Mouse (Mus musculus) limb, embryonic 13.5 days (tissue): ENCODE measurements around the gene Fbxo44. TPM values are rescaled to one million over a fixed set of nuclear protein-coding genes. Genes with fewer than 3 reads are reported as not detected.
"Not testable (repeated sequence)": the region's sequence is repeated elsewhere in the genome, so short reads cannot be mapped to it uniquely, and the experiment has no call there.

Experiments used
- ATAC-seq: fragments of 200-750 bp; cut with Nextera tagmentation; 2 replicates; pipeline ENCODE4 v1.8.0; 2017; ENCODE audit warnings: low read depth, moderate number of reproducible peaks, moderate TSS enrichment; ENCODE audit not compliant: low FRiP score
- H3K27ac ChIP-seq: fragments of 300-500 bp; sonication (generic); 2 replicates; pipeline ENCODE4 v1.5.1; 2015; ENCODE audit warnings: inconsistent platforms, mild to moderate bottlenecking, moderate library complexity
- H3K27me3 ChIP-seq: fragments of 300-500 bp; sonication (generic); 2 replicates; pipeline ENCODE4 v1.6.1; 2015; ENCODE audit warnings: mild to moderate bottlenecking, inconsistent platforms
- H3K36me3 ChIP-seq: fragments of 300-500 bp; sonication (generic); 2 replicates; pipeline ENCODE4 v1.6.1; 2015; ENCODE audit warnings: inconsistent platforms, mild to moderate bottlenecking, moderate library complexity
- H3K4me1 ChIP-seq: fragments of 300-500 bp; sonication (generic); 2 replicates; pipeline ENCODE4 v1.6.1; 2015; ENCODE audit warnings: inconsistent platforms
- H3K4me2 ChIP-seq: fragments of 300-500 bp; sonication (generic); replicated peaks from 2 replicates; pipeline ENCODE4 v1.6.1; 2015; ENCODE audit warnings: inconsistent platforms, mild to moderate bottlenecking, moderate library complexity
- H3K4me3 ChIP-seq: fragments of 300-500 bp; sonication (generic); 2 replicates; pipeline ENCODE4 v1.5.1; 2015; ENCODE audit warnings: moderate library complexity, mild to moderate bottlenecking, inconsistent platforms
- H3K9ac ChIP-seq: fragments of 300-500 bp; sonication (generic); 2 replicates; pipeline ENCODE4 v1.6.1; 2015; ENCODE audit warnings: mild to moderate bottlenecking, inconsistent platforms
- H3K9me3 ChIP-seq: fragments of 300-500 bp; sonication (generic); 2 replicates; pipeline ENCODE4 v1.6.1; 2016; ENCODE audit warnings: inconsistent platforms
- WGBS: fragments of 180-500 bp; shearing (Covaris S2); methylation state at CpG from one replicate; pipeline ENCODE4 v1.1.7; 2015; 5-methylcytosine and 5-hydroxymethylcytosine counted together
- polyA plus RNA-seq: library from polyadenylated mRNA; unstranded; fragments of >200 nt; fragmentation: Nextera tagmentation; extraction: Ambion mirVana; gene quantifications from 2 replicates; pipeline ENCODE4 v1.2.1, GENCODE M21; 2015

The Fbxo44 gene
- 14.6 and 16.6 TPM in 2 replicates for polyA plus RNA-seq

- Histone ChIP-seq H3K4me2 (peak within 1 kb of the TSS; percentile 97), H3K27me3 (peaks cover 56% of the 10 kb centered on the region), H3K36me3 (peaks cover 21% of the 10 kb centered on the region), H3K4me3 (peak within 1 kb of the TSS; percentile 68), H3K9me3 (no peaks in the 10 kb centered on the region), H3K27ac (peak within 1 kb of the TSS; percentile 44; the same call in 1 of the 2 replicates), H3K9ac (peak within 1 kb of the TSS; percentile 74), H3K4me1 (peaks cover 41% of the 10 kb centered on the region)
- peak; percentile 76 for ATAC-seq
- under 1% methylated on average over 43 of the region's 43 CpGs for WGBS
These were observed at the start of gene Fbxo44, which contains the start of gene Fbxo2 for GRCm38 (mm10) chr4:148160436-148161390. Fbxo44 (minus strand) TSS chr4:148160482. Fbxo2 (plus strand) TSS chr4:148160621.

GRCm38 (mm10) chr4:148204873-148205232 lies 44.6 kb upstream of the Fbxo44 start:
- H3K27me3 ChIP-seq, result peaks cover 14% of the 10 kb centered on the region
- WGBS, result 65% methylated on average over 6 of the region's 6 CpGs
- H3K4me1 ChIP-seq, result no peaks in the 10 kb centered on the region
- H3K9me3 ChIP-seq, result no peaks in the 10 kb centered on the region
- no peaks in the 10 kb centered on the region for H3K36me3 ChIP-seq
- H3K27ac ChIP-seq, result no peak overlapping the region
- H3K4me3 ChIP-seq, result no peak overlapping the region
- no peak overlapping the region for H3K9ac ChIP-seq
- no peak overlapping the region for H3K4me2 ChIP-seq
- ATAC-seq, result no peak

GRCm38 (mm10) chr4:148204061-148204872 lies 44.0 kb upstream of the Fbxo44 start:
- Histone ChIP-seq H3K36me3 (no peaks in the 10 kb centered on the region), H3K4me2 (no peak overlapping the region), H3K4me3 (no peak overlapping the region), H3K4me1 (no peaks in the 10 kb centered on the region), H3K27ac (no peak overlapping the region), H3K9me3 (no peaks in the 10 kb centered on the region), H3K9ac (no peak overlapping the region), H3K27me3 (peaks cover 15% of the 10 kb centered on the region)
- WGBS, result 63% methylated on average over 15 of the region's 15 CpGs
- ATAC-seq, result no peak

GRCm38 (mm10) chr4:148203557-148203956 lies 43.3 kb upstream of the Fbxo44 start:
- 84% methylated on average over 2 of the region's 2 CpGs for WGBS

GRCm38 (mm10) chr4:148198721-148199120 lies 38.4 kb upstream of the Fbxo44 start:
- ATAC-seq, result no peak
- Histone ChIP-seq H3K4me1 (no peaks in the 10 kb centered on the region), H3K9me3 (no peaks in the 10 kb centered on the region), H3K27ac (no peak overlapping the region), H3K9ac (no peak overlapping the region), H3K4me3 (no peak overlapping the region), H3K27me3 (peaks cover 23% of the 10 kb centered on the region), H3K4me2 (no peak overlapping the region), H3K36me3 (no peaks in the 10 kb centered on the region)
- WGBS, result 35% methylated on average over 10 of the region's 10 CpGs

More at GRCm38 (mm10) chr4:148203557-148203956, 43.3 kb upstream of the Fbxo44 start:
- Histone ChIP-seq H3K4me3 (no peak overlapping the region), H3K4me1 (no peaks in the 10 kb centered on the region), H3K9me3 (no peaks in the 10 kb centered on the region), H3K36me3 (no peaks in the 10 kb centered on the region), H3K4me2 (no peak overlapping the region), H3K27ac (no peak overlapping the region), H3K27me3 (peaks cover 21% of the 10 kb centered on the region), H3K9ac (no peak overlapping the region)
- no peak for ATAC-seq

- ATAC-seq, result no peak
- Histone ChIP-seq H3K9ac (no peak overlapping the region), H3K27me3 (peaks cover 14% of the 10 kb centered on the region; the same call in 1 of the 2 replicates), H3K9me3 (no peaks in the 10 kb centered on the region), H3K4me2 (no peak overlapping the region), H3K4me1 (peaks cover 6% of the 10 kb centered on the region), H3K36me3 (no peaks in the 10 kb centered on the region), H3K27ac (no peak overlapping the region), H3K4me3 (no peak overlapping the region)
These were observed 34.1 kb upstream of the Fbxo44 start for GRCm38 (mm10) chr4:148194400-148194799.

- ATAC-seq, result no peak
- Histone ChIP-seq H3K9me3 (no peaks in the 10 kb centered on the region), H3K36me3 (no peaks in the 10 kb centered on the region), H3K4me1 (peaks cover 6% of the 10 kb centered on the region), H3K4me3 (no peak overlapping the region), H3K4me2 (no peak overlapping the region), H3K27ac (no peak overlapping the region), H3K27me3 (0 out of 2 replicates have a peak, but pooled peaks cover 4% of the 10 kb centered on the region), H3K9ac (no peak overlapping the region)
- 30% methylated on average over 11 of the region's 11 CpGs for WGBS
These were observed 32.5 kb upstream of the Fbxo44 start for GRCm38 (mm10) chr4:148192707-148193245.

GRCm38 (mm10) chr4:148188767-148189166 lies 28.5 kb upstream of the Fbxo44 start:
- H3K27ac ChIP-seq, H3K9ac ChIP-seq, H3K4me2 ChIP-seq, ATAC-seq, H3K9me3 ChIP-seq, H3K36me3 ChIP-seq, H3K4me3 ChIP-seq: not testable (repeated sequence)
- WGBS, result 93% methylated on average over 1 of the region's 1 CpGs
- H3K27me3 ChIP-seq, result 0 out of 2 replicates have a peak, but pooled peaks cover 12% of the 10 kb centered on the region
- peaks cover 14% of the 10 kb centered on the region for H3K4me1 ChIP-seq

GRCm38 (mm10) chr4:148185819-148186218 lies 25.5 kb upstream of the Fbxo44 start:
- no peak overlapping the region for H3K27ac ChIP-seq
- no peak overlapping the region for H3K4me2 ChIP-seq
- H3K36me3 ChIP-seq, result no peaks in the 10 kb centered on the region
- WGBS, result 68% methylated on average over 4 of the region's 4 CpGs
- H3K4me3 ChIP-seq, result no peak overlapping the region
- H3K27me3 ChIP-seq, result peaks cover 15% of the 10 kb centered on the region; the same call in 1 of the 2 replicates
- no peak overlapping the region for H3K9ac ChIP-seq
- no peaks in the 10 kb centered on the region for H3K9me3 ChIP-seq
- ATAC-seq, result no peak
- H3K4me1 ChIP-seq, result peaks cover 8% of the 10 kb centered on the region

- ATAC-seq, result no peak
- peaks cover 8% of the 10 kb centered on the region for H3K4me1 ChIP-seq
- H3K27me3 ChIP-seq, result peaks cover 15% of the 10 kb centered on the region; the same call in 1 of the 2 replicates
- no peak overlapping the region for H3K27ac ChIP-seq
- H3K9ac ChIP-seq, result no peak overlapping the region
- no peak overlapping the region for H3K4me3 ChIP-seq
- H3K36me3 ChIP-seq, result no peaks in the 10 kb centered on the region
- 22% methylated on average over 9 of the region's 9 CpGs for WGBS
- H3K9me3 ChIP-seq, result no peaks in the 10 kb centered on the region
- no peak overlapping the region for H3K4me2 ChIP-seq
These were observed 24.3 kb upstream of the Fbxo44 start for GRCm38 (mm10) chr4:148184564-148184963.

- Histone ChIP-seq H3K27ac (no peak overlapping the region), H3K4me2 (no peak overlapping the region), H3K9ac (no peak overlapping the region), H3K4me1 (peaks cover 8% of the 10 kb centered on the region), H3K27me3 (peaks cover 36% of the 10 kb centered on the region), H3K9me3 (no peaks in the 10 kb centered on the region), H3K4me3 (no peak overlapping the region), H3K36me3 (no peaks in the 10 kb centered on the region)
- WGBS, result 21% methylated on average over 8 of the region's 8 CpGs
- ATAC-seq, result no peak
These were observed 22.1 kb upstream of the Fbxo44 start for GRCm38 (mm10) chr4:148182363-148182762.

- Histone ChIP-seq H3K9me3 (no peaks in the 10 kb centered on the region), H3K4me2 (no peak overlapping the region), H3K4me3 (no peak overlapping the region), H3K4me1 (peaks cover 8% of the 10 kb centered on the region), H3K27me3 (peaks cover 43% of the 10 kb centered on the region), H3K27ac (no peak overlapping the region), H3K36me3 (no peaks in the 10 kb centered on the region), H3K9ac (no peak overlapping the region)
- no peak for ATAC-seq
- WGBS, result 87% methylated on average over 12 of the region's 12 CpGs
These were observed 21.2 kb upstream of the Fbxo44 start for GRCm38 (mm10) chr4:148181483-148181882.
